Mouse (Mus musculus): ENCODE data around the gene Zmynd8.

- no peak for TF ChIP-seq CTCF (IDR thresholded peaks at IDR 0.05; ENCODE audit: borderline replicate concordance, insufficient read depth, low read depth, low read length)
- peak; percentile 24; the same call in 1 of the 2 replicates for TF ChIP-seq POLR2A (IDR thresholded peaks at IDR 0.05; ENCODE audit: borderline replicate concordance, insufficient read depth, low read length)
Measured at GRCm38 (mm10) chr2:165883846-165884576, 14.8 kb downstream of the Zmynd8 start.
